Mouse (Mus musculus): ENCODE data around the gene Oaz3.

Gene Oaz3

DNA sequence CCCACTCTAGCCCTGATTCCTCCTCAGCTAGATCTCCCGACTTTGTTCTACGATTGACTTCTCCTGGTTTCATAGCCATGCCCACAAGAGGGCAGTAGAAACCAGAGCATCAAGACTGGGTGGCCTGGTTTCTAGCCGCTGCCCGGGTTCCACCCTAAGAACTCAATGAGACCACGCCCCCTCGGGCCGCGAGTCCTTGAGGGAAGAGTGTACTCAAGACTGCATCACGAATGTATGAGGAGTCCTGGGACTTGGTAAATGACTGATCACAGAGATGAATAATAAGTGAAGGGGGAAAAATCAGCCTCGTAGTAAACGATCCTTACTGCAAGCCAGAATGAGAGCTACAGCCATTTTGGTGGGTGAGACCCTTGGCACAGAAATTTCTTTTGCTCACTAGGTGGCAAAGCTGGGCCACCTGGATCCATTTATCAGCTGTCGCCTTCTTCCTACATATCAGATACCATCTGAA lies 12.8 kb upstream of the Oaz3 start:
- peak; percentile 72 for DNase-seq (ENCODE audit: low spot score)

DNA sequence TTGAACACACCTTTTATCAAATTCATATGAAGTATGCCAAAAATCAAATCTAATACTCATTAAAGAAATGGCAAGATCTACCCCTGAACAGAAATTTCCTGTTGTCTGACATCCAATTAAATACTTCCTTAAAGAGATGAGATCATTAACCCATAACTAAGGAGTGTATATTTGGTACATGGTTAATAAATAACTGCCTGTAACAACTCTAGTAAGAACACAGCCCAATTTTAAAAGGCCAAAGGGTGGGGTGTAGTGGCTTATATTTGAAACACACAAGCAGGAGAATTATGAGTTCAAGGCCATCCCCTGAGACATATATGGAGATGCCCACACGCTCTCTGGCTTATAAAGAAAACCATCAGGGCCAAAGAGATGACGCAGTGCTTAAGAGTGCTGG lies 5.7 kb upstream of the Oaz3 start:
- no peak for DNase-seq (ENCODE audit: low spot score)

DNA sequence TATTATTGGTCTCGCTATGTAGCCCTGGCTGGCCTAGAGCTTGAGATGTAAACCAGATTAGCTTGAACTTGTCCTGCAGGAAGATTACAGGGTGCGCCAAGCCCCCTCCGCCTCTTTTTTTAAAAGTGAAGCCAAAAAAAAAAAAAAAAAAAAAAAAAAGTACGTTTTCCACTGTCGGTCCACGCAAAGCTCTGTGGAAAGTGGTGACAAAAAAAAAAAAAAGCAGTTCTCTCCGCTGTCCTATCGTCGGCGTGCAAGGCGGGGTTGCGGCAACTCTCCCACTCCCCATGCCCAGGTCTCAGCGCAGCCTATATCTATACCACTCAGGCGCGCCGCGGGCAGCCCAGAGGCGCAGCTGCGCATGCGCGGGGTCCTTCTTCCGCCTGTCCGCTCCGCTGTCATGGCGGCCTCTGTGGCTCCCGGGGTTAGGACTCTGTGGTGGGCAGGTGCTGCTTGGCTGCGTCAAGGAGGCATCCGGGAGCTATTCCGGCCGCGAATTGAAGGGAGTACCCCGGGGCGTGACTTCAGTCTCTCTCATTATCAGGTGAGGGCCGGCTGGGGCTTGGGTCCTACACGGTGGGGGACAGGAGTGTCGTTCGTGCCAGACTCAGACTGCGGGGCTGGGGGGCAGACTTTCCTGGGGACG lies 641 bp downstream of the Oaz3 start, which contains the start of gene Mrpl9:
Mrpl9 (plus strand) TSS at position 368 of the 646 bp plus-strand sequence.
- DNase-seq (ENCODE audit: low spot score): peak; percentile 86

DNA sequence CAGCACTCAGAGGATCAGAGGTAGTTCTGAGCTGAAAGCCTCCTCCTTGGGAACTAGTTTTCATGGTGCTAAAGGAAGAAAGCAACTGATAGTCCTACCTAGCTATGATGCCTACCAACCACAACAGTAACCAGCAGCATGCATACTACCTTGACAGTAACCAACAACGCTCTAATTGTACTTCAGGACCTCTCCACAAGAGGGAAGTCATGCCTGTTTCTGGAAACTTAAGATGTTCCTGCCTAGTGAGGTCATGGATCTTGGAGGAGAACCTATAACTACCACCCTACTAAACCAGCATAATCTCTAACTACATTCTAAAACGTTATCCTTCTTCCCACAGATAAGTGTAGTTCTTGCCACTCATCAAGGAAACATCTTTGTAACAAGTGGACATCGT lies 2.5 kb downstream of the Oaz3 start:
- no peak for DNase-seq (ENCODE audit: low spot score)

DNA sequence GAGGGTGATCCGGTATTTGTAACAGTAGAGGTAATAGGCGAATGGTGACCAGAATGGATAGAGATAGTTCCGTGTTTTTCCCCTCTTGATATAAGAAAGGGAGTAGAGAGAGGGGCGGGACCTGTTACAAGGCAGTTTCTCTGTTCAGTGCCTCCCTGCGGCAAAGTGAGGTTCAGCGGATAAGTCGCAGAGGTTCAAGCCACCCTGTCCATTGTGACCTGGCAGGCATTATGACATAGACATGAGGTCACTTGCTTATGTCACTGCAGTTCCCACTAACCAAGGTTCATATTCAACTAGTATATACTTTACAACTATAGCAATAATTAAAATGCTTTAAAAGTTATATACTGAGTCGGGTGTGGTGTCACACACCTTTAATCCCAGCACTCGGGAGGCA lies 7.3 kb downstream of the Oaz3 start:
- DNase-seq (ENCODE audit: low spot score): no peak

DNA sequence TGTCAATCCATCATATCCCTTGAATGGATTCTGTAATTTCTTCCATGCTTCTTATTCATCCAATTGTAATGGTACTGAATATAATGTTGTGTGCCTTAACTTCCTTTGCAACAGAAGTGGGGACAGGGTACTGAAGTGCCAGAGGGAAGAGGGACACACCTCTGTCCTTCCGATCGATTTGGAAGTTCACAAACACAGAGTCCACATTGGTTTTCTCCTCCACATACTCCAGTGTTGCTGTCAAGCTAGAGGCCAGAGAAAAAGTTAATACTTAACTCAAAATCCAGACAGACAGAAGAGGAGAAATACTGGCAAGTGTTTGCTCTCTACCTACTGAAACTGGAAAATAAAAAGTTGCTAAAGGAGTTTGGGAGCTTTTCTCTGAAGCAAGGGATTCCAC lies 9.4 kb downstream of the Oaz3 start:
- DNase-seq (ENCODE audit: low spot score): no peak

DNA sequence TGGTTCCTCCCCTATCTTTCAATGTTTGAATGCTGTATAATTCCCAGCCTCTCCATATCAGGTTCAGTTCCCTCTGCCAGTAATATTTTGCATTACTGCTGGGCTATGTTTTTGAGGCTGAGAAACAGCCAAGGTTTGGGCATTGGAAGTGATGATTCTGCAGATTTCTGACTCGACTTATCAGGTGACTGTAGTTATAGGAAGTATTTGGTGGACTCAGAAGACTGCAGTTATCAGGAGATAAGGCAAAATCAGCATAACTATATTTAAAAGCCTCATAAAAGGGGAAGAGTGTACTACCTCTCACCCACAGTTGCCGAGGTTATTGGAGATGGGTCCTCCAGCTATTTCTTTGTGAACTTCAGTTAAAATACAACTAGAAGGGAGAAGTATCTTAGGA lies 12.7 kb downstream of the Oaz3 start:
- no peak for DNase-seq (ENCODE audit: low spot score)

DNA sequence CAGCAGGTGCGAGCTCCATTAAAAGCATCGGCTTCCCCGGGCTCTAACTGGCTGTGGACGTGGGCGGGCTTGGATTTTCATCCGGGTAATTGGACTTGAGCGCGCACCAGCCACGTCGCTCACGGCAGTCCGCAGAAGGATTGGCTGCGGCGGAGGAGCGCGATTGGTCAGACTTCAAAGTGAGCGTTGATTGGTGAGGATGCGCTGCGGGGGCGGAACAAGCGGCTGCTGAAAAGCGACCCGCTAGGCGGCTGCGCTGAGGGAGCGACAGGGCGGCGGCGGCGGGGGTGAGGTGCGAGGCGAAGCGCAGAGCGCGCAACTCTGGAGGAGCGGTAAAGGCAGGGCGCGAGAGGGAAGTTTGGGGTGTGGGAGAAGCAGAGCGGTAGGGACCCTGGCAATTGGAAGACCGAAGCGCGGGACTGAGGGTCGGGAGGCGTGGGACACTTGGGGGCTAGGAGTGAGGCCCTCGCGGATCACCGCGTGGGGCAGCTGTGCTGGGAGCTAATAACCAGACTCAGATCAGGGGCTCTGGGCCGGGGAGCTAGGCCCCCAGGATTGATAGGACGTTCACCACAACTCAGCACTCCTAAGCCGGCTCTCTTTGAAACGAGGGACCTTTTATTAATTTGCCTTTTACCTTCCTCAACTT lies 30.6 kb downstream of the Oaz3 start, which contains the start of gene Tdrkh:
Tdrkh (plus strand) TSS at position 243 of the 649 bp plus-strand sequence.
- DNase-seq (ENCODE audit: low spot score): peak; percentile 93

DNA sequence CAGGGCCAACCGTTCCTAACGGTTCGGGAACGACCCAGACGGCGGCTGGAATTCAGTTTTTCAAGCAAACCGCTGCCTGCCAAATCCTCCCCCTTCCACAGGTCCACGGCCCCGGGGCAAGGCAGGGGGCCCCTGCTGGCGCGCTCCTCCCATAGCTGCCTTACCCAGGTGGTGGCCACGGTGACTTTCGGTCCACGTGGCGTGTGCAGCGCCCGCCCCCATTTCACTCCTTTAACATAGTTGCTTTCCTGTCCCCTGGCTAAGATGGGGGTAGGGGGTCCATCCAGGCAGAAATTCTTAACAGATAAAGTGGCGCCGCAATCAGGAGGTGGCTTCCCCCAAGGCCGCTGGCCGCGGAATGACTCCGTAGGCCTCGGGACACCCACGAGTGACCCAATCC lies 31.2 kb downstream of the Oaz3 start:
- DNase-seq (ENCODE audit: low spot score): no peak

DNA sequence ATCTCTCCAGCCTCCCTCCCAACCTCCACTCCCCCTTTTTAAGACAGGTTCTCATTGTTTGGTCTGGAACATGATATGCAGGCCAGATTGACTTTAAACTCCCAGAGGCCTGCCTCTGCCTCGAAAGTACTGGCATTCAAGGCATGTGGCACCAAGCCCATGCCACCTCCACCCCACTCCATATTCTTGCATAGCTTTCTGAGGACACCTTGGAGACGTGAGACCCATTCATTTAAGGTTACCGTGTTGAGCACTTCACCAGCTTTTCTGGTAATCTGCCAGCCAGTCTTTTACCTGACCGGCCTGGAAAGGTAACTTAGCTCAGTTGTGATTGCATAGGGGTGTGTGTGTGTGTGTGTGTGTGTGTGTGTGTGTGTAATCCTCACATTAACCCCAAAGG lies 38.2 kb downstream of the Oaz3 start:
- DNase-seq (ENCODE audit: low spot score): no peak

DNA sequence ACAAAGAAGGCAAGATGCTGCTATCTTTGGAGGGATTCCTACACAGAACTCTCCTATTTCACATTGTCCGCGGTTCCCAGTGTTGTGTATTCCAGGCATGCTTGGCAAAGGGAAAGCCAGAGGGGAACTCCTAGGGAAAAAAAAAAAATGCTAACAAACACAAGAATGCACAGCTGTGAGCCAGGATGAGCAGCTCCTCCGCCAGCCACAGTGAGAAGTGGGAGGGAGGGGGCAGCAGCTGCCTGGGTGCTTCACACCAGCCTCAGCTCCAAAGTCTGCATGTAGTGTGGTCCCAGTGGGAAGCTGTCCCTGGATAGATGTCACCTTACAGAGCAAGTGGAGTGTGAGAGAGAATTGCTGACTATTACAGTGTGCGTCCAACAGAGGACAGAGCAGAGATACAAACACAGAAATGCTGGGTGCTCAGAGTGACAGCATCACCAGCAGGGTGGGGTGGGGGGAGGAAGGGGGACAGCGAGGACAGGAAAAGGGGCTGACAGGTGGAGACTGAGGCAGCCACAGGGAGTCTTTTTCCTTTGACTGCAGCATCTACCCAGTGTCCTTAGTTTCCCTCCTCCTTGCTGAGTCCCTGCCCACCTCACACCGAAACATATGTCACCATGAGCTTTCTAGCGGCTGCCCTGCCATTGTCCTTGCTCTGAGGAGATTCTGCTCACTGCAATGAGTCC lies 39.2 kb downstream of the Oaz3 start:
- no peak for DNase-seq (ENCODE audit: low spot score)

DNA sequence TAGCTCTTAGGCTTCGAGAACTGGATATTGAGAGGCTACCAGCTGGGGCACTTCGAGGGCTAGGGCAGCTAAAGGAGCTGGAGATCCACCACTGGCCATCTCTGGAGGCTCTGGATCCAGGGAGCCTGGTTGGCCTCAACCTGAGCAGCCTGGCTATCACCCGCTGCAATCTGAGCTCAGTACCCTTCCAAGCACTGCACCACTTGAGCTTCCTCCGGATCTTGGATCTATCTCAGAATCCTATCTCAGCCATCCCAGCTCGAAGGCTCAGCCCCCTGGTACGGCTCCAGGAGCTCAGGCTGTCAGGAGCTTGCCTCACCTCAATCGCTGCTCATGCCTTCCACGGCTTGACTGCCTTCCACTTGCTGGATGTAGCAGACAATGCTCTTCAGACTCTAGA lies 41.3 kb downstream of the Oaz3 start:
- DNase-seq (ENCODE audit: low spot score): no peak

DNA sequence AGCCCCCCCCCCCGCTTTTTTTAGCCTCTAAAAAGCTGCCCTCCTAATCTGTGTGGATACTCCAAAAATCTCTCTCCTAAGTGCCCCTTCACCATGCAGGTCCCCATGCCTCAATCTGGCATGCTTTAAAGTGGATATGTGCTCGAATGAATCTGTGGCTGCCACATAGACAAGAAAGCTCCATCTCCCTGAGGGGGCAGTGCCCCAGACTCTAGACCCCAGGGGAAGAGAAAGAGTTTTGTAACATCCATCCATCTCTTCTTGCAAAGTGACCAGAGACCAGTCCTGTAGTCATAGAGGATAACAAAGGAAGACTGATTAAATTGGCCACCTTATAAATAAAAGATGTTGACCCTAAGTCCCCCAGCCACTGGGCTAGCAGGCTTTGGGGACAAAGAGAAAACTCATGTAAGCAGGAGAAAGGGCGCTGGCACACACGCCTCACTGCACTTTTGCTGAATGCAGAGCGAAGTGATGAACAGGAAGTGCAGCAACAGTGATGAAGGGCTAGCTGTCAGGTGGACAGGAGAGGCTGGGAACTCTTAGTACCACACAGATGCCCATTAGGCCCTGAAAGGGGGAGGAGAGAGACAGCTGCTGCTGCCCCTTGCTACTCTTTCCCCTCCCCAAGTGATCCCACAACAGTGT lies 43.9 kb downstream of the Oaz3 start:
- DNase-seq (ENCODE audit: low spot score): no peak

DNA sequence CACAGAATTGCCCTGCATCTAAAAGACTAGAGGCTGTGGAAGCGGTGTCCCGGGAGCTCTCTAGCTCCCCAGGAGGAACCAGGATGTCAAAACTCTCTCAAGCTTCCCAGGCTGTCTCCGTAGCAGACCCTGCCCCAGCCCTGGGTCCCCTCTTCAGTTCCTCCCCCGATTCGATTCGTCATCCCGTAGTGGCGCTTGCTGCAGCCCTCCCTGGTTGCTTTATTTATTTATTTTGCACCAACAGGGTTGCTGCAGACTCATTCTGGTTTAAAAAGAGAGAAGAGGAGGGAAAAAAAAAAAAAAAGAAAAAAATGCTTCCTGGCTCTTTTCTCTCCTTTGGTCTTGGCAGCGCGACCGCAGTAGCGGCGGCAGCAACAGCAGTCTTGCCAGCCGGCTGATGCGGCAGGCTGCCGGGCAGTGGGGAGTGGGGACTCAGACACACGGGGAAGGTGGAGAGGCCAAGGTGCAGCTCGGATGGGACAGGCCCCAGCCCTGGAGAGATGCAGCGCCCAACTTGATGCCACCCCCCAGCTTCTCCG lies 44.7 kb downstream of the Oaz3 start:
- no peak for DNase-seq (ENCODE audit: low spot score)

DNA sequence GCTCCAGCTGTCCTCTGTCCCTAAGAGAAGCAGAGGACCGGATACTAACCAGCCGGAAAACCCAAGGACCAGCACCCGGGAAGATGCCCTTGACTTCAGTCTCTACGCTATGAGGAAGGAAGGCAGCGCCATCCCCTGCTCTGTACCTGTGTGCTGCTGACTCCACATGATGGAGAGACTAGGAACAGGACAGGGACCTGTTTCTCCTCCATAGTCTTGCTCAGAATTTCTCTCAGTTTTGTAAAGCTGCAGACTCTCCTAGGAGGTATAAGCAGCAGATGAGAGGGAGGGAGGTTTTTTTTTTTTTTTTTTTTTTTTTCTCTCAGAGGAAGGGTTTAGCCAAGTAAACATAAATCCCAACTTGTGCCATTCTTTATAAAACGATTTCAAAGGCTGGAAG lies 45.5 kb downstream of the Oaz3 start, which contains the start of gene Lingo4:
Lingo4 (plus strand) TSS at position 301 of the 400 bp plus-strand sequence.
- DNase-seq (ENCODE audit: low spot score): no peak

DNA sequence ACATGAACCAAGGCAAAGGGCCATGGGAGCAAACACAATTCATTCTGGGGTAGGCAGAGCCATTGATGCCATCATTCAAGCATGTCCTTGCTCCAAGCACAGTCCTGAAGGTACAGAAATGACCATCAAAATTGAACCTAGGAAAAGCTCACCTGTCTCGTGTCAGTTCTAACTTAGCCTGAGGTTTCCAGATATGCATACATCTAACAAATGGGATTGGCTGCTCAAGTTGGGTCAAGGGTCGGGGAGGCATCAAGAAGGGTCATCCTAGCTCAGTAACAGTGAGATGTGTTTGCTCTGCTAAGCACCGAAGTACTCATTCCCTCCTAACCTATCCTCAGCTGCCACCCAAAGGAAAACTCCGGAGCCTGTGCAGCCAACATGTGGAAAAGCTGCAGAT lies 46.9 kb downstream of the Oaz3 start:
- DNase-seq (ENCODE audit: low spot score): no peak

DNA sequence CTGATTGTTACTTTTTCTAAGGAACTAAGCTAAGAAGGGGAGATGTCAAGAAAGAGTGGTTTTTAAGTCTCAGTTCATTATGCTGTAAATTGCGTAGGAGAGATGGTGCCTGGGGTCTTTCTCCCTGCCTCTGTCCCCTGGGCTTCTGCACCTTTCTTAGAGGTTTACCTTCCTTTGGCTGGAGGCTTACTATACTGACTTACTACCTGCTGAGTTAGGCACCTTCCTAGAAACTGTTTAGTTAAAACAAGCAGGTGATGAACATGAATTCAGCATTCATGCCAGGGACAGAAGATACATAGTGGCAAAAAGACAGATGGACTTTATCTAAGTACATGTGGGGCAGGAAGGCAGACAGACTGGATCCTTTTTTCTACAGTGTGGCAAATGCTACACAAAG lies 47.4 kb downstream of the Oaz3 start:
- no peak for DNase-seq (ENCODE audit: low spot score)

DNA sequence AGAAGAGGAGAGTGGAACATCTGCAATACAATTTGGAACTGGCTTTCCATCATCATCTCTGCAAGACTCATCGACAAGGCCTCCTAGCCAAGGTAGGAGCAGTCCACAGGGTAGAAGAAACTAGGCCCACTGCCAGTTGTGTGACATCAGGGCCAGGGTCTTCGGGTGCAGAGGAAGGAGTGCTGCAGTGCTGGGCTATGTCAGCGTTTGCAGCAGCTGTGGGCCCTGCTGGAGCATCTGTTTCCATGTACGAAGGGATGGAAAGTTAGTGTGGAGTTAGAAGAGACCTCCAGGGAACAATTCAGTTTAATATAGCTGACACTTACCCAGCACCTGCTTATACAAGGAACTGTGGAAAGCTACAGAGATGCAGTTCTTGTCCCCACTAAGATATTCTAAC lies 50.7 kb downstream of the Oaz3 start:
- no peak for DNase-seq (ENCODE audit: low spot score)

DNA sequence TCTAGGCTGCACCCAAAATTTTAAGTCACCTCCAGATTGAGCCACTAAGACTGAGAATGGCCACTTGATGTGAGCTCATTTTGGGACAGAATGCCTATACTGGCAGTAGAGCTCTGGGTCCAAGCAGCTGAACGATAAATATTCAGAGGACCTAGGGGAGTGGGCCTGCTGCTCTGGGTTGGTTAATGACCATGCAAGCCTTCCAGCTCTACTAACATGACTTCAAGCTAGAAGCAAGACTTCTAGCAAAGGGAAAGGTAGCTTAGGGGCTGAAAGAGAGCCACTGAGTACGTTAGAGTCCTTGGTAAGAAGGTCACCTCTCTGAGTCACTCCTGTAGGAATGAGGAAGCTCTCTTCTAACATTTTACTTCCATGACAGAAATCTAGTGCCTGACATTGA lies 51.6 kb downstream of the Oaz3 start:
- DNase-seq (ENCODE audit: low spot score): no peak

DNA sequence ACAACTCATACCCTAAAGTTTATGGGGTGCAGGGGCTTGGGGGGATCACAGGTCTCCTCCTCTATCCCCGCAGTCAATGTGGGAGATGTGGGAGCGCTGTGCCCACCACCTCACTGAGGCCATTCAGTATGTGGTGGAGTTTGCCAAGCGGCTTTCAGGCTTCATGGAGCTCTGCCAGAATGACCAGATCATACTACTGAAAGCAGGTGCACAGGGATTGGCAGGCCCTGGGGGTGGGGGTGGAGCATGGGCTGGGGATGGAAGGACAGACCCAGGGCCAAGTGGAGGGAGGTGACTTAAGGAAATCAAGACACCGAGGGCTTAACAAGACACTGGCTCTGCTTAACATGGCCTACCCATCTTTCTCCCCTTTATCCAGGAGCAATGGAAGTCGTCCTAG lies 52.7 kb downstream of the Oaz3 start:
- DNase-seq (ENCODE audit: low spot score): no peak

DNA sequence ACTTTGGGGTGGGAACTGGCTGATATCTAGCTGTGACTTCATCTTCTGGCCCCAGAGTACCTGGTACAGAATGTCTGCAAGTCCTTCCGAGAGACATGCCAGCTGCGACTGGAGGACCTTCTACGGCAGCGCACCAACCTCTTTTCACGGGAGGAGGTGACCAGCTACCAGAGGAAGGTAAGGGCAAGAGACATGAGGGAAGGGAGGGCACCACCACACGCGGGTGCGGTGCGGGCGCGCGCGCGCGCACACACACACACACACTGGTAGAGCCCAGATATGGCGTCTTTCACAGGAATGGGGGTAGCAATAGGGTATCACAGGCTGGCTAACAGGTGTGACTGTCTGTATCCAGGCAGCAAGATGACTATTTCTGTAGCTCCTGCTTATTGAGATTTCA lies 54.3 kb downstream of the Oaz3 start:
- DNase-seq (ENCODE audit: low spot score): no peak

DNA sequence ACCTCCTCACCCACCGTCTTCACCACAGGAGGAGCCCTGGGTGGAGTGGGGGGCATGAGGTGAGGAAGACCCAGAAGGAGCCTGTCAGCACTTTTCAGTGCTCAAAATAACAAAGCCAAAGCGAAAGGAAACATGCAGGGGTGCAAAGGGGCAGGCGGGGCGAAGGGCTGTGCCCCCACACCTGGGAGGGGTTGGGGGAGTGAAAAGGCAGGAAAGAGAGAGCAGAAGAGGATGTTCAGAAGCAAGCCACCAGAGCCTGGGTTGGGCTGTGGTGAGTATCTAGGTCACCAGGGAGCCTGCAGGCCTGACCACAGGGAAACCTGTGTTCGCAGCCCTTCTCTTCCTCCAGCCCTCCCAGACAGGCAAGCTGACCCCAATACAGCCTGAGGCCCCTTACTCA lies 55.7 kb downstream of the Oaz3 start:
- DNase-seq (ENCODE audit: low spot score): no peak

Data from ovary, adult 18-20 months (tissue).